Mouse (Mus musculus): ENCODE data around the gene Ing5. TPM values are rescaled to one million over a fixed set of nuclear protein-coding genes. Genes with fewer than 3 reads are reported as not detected.
"Not testable (repeated sequence)": the region's sequence is repeated elsewhere in the genome, so short reads cannot be mapped to it uniquely, and the experiment has no call there.

The Ing5 gene
- 17.4 and 24.4 TPM in 2 replicates for polyA plus RNA-seq (2016; fragmentation: Nextera tagmentation; extraction: Ambion mirVana)

GRCm38 (mm10) chr1:93803556-93804507 is at the start of gene Ing5:
Gene Ing5, plus strand, starts transcription at chr1:93803965.
- H3K36me3 ChIP-seq, result peaks cover 55% of the 10 kb centered on the region
- peaks cover 42% of the 10 kb centered on the region for H3K4me1 ChIP-seq (replicated peaks)
- WGBS, result under 1% methylated on average over 93 of the region's 94 CpGs
- H3K27ac ChIP-seq, result peak within 1 kb of the TSS; percentile 98
- peak; percentile 99 for DNase-seq (ENCODE audit: low spot score)
- H3K9me3 ChIP-seq, result no peaks in the 10 kb centered on the region
- peak within 1 kb of the TSS; percentile 88 for H3K4me3 ChIP-seq
- H3K27me3 ChIP-seq (ENCODE audit: insufficient read depth, poor library complexity, severe bottlenecking), result no peaks in the 10 kb centered on the region

- WGBS, result under 1% methylated on average over 121 of the region's 121 CpGs
- H3K4me3 ChIP-seq, result peak within 1 kb of the TSS; percentile 97
- H3K27me3 ChIP-seq (ENCODE audit: insufficient read depth, poor library complexity, severe bottlenecking), result no peaks in the 10 kb centered on the region
- H3K4me1 ChIP-seq (replicated peaks), result peaks cover 23% of the 10 kb centered on the region
- DNase-seq (ENCODE audit: low spot score), result peak; percentile 88
- H3K36me3 ChIP-seq, result peaks cover 11% of the 10 kb centered on the region
- H3K27ac ChIP-seq, result peak within 1 kb of the TSS; percentile 94
- H3K9me3 ChIP-seq, result no peaks in the 10 kb centered on the region
These were observed 49.0 kb upstream of the Ing5 start, which contains the start of gene Thap4 for GRCm38 (mm10) chr1:93754573-93755290. Gene Thap4, minus strand, starts transcription at chr1:93754864.

GRCm38 (mm10) chr1:93755291-93755610 is 48.5 kb upstream of the Ing5 start:
- H3K36me3 ChIP-seq, result peaks cover 6% of the 10 kb centered on the region

GRCm38 (mm10) chr1:93755618-93756017 is 48.1 kb upstream of the Ing5 start:
- H3K27me3 ChIP-seq (ENCODE audit: insufficient read depth, poor library complexity, severe bottlenecking), result no peaks in the 10 kb centered on the region
- H3K4me1 ChIP-seq (replicated peaks), result peaks cover 23% of the 10 kb centered on the region
- DNase-seq (ENCODE audit: low spot score), result no peak
- peaks cover 3% of the 10 kb centered on the region for H3K36me3 ChIP-seq
- 0 out of 2 replicates have a peak overlapping the region, but pooled peaks have one; percentile 94 for H3K27ac ChIP-seq
- peak overlapping the region; percentile 97 for H3K4me3 ChIP-seq
- H3K9me3 ChIP-seq, result no peaks in the 10 kb centered on the region
- 38% methylated on average over 7 of the region's 7 CpGs for WGBS

More at GRCm38 (mm10) chr1:93755291-93755610, 48.5 kb upstream of the Ing5 start:
- H3K9me3 ChIP-seq, result no peaks in the 10 kb centered on the region
- H3K4me1 ChIP-seq (replicated peaks), result peaks cover 23% of the 10 kb centered on the region
- WGBS, result under 1% methylated on average over 13 of the region's 13 CpGs
- no peaks in the 10 kb centered on the region for H3K27me3 ChIP-seq (ENCODE audit: insufficient read depth, poor library complexity, severe bottlenecking)
- peak overlapping the region; percentile 94 for H3K27ac ChIP-seq
- DNase-seq (ENCODE audit: low spot score), result no peak
- H3K4me3 ChIP-seq, result peak overlapping the region; percentile 97

- no peaks in the 10 kb centered on the region for H3K27me3 ChIP-seq (ENCODE audit: insufficient read depth, poor library complexity, severe bottlenecking)
- no peaks in the 10 kb centered on the region for H3K9me3 ChIP-seq
- H3K36me3 ChIP-seq, result no peaks in the 10 kb centered on the region
- H3K4me1 ChIP-seq (replicated peaks), result peaks cover 23% of the 10 kb centered on the region
- no peak for DNase-seq (ENCODE audit: low spot score)
- peak overlapping the region; percentile 97; the same call in 1 of the 2 replicates for H3K4me3 ChIP-seq
- H3K27ac ChIP-seq, result no peak overlapping the region
These were observed 47.6 kb upstream of the Ing5 start for GRCm38 (mm10) chr1:93756154-93756553.

- no peak for DNase-seq (ENCODE audit: low spot score)
- H3K4me3 ChIP-seq, result no peak overlapping the region
- H3K27ac ChIP-seq, result no peak overlapping the region
- H3K27me3 ChIP-seq (ENCODE audit: insufficient read depth, poor library complexity, severe bottlenecking), result no peaks in the 10 kb centered on the region
- H3K9me3 ChIP-seq, result no peaks in the 10 kb centered on the region
- peaks cover 11% of the 10 kb centered on the region; the same call in 1 of the 2 replicates for H3K4me1 ChIP-seq (replicated peaks)
- 97% methylated on average over 1 of the region's 1 CpGs for WGBS
- 0 out of 2 replicates have a peak, but pooled peaks cover 3% of the 10 kb centered on the region for H3K36me3 ChIP-seq
These were observed 43.7 kb upstream of the Ing5 start for GRCm38 (mm10) chr1:93760076-93760475.

GRCm38 (mm10) chr1:93763531-93763930 is 40.2 kb upstream of the Ing5 start:
- 95% methylated on average over 3 of the region's 3 CpGs for WGBS
- not testable (repeated sequence) for H3K4me3 ChIP-seq, H3K27ac ChIP-seq

GRCm38 (mm10) chr1:93764871-93765591 is 38.7 kb upstream of the Ing5 start:
- Histone ChIP-seq H3K27ac (no peak overlapping the region), H3K27me3 (ENCODE audit: insufficient read depth, poor library complexity, severe bottlenecking) (no peaks in the 10 kb centered on the region), H3K4me1 (replicated peaks) (no peaks in the 10 kb centered on the region), H3K9me3 (no peaks in the 10 kb centered on the region), H3K4me3 (no peak overlapping the region), H3K36me3 (peaks cover 29% of the 10 kb centered on the region)
- WGBS, result 95% methylated on average over 9 of the region's 9 CpGs
- DNase-seq (ENCODE audit: low spot score), result no peak

More at GRCm38 (mm10) chr1:93763531-93763930, 40.2 kb upstream of the Ing5 start:
- H3K27me3 ChIP-seq (ENCODE audit: insufficient read depth, poor library complexity, severe bottlenecking); H3K9me3 ChIP-seq; DNase-seq (ENCODE audit: low spot score); H3K4me1 ChIP-seq (replicated peaks): not testable (repeated sequence)
- H3K36me3 ChIP-seq, result peaks cover 14% of the 10 kb centered on the region

- peaks cover 44% of the 10 kb centered on the region for H3K36me3 ChIP-seq
- H3K27me3 ChIP-seq (ENCODE audit: insufficient read depth, poor library complexity, severe bottlenecking), result no peaks in the 10 kb centered on the region
- 95% methylated on average over 6 of the region's 6 CpGs for WGBS
- no peak overlapping the region for H3K4me3 ChIP-seq
- H3K4me1 ChIP-seq (replicated peaks), result no peaks in the 10 kb centered on the region
- no peak overlapping the region for H3K27ac ChIP-seq
- DNase-seq (ENCODE audit: low spot score), result no peak
- no peaks in the 10 kb centered on the region for H3K9me3 ChIP-seq
These were observed 36.2 kb upstream of the Ing5 start for GRCm38 (mm10) chr1:93767600-93767999.

GRCm38 (mm10) chr1:93769901-93770300 is 33.9 kb upstream of the Ing5 start:
- Histone ChIP-seq H3K36me3 (peaks cover 67% of the 10 kb centered on the region), H3K9me3 (no peaks in the 10 kb centered on the region), H3K4me3 (no peak overlapping the region), H3K27me3 (ENCODE audit: insufficient read depth, poor library complexity, severe bottlenecking) (no peaks in the 10 kb centered on the region), H3K4me1 (replicated peaks) (no peaks in the 10 kb centered on the region), H3K27ac (no peak overlapping the region)
- 98% methylated on average over 3 of the region's 3 CpGs for WGBS
- no peak for DNase-seq (ENCODE audit: low spot score)

- WGBS, result 89% methylated on average over 5 of the region's 5 CpGs
- no peak for DNase-seq (ENCODE audit: low spot score)
- H3K36me3 ChIP-seq, result peaks cover 92% of the 10 kb centered on the region
- no peaks in the 10 kb centered on the region for H3K4me1 ChIP-seq (replicated peaks)
- no peaks in the 10 kb centered on the region for H3K27me3 ChIP-seq (ENCODE audit: insufficient read depth, poor library complexity, severe bottlenecking)
- H3K4me3 ChIP-seq, result no peak overlapping the region
- no peaks in the 10 kb centered on the region for H3K9me3 ChIP-seq
- H3K27ac ChIP-seq, result no peak overlapping the region
These were observed 27.1 kb upstream of the Ing5 start for GRCm38 (mm10) chr1:93776686-93777085.

GRCm38 (mm10) chr1:93786912-93787311 is 16.9 kb upstream of the Ing5 start:
- H3K9me3 ChIP-seq, result peaks cover 5% of the 10 kb centered on the region; the same call in 1 of the 2 replicates
- H3K4me3 ChIP-seq, result no peak overlapping the region
- 96% methylated on average over 2 of the region's 2 CpGs for WGBS
- DNase-seq (ENCODE audit: low spot score), result no peak
- H3K27me3 ChIP-seq (ENCODE audit: insufficient read depth, poor library complexity, severe bottlenecking), result no peaks in the 10 kb centered on the region
- no peaks in the 10 kb centered on the region for H3K4me1 ChIP-seq (replicated peaks)
- H3K27ac ChIP-seq, result no peak overlapping the region
- peaks cover 98% of the 10 kb centered on the region for H3K36me3 ChIP-seq
